30 mouse cellular contexts compared by ENCODE assay signal in genomic region chr4:109254511-109254910, GRCm38 (mm10). TPM values are rescaled to one million over a fixed set of nuclear protein-coding genes. Genes with fewer than 3 reads are reported as not detected.
DNase-seq lines count a peak whose midpoint lies in the region; ATAC-seq lines count a peak whose summit lies in the region.
"Had no signal": no experiment of that assay in that cellular context is flagged by ENCODE, and none has a peak within 500 bp of the region (broad histone marks: within the 10 kb centered on the region; RNA-seq: fewer than 3 reads in every experiment).

No protein-coding gene starts in this region.

- H3K27me3 ChIP-seq in liver, embryonic 16.5 days (ENCODE audit: control insufficient read depth, insufficient read depth, low read depth, low read length), result no peaks in the 10 kb centered on the region
- no peaks in the 10 kb centered on the region for H3K27me3 ChIP-seq in kidney, embryonic 16.5 days (ENCODE audit: insufficient read depth, low read length)
- H3K27me3 ChIP-seq: CH12.LX; embryonic facial prominence, embryonic 13.5 days; limb, embryonic 13.5 days; lung, embryonic 15.5 days; neural tube, embryonic 12.5 days had no signal

- peaks cover 26% of the 10 kb centered on the region for H3K4me1 ChIP-seq in liver, embryonic 16.5 days (ENCODE audit: control insufficient read depth, low read depth, low read length)
- H3K4me1 ChIP-seq in kidney, embryonic 16.5 days (ENCODE audit: insufficient read depth, low read length), result no peaks in the 10 kb centered on the region
- H3K4me1 ChIP-seq: embryonic facial prominence, embryonic 13.5 days; limb, embryonic 13.5 days; neural tube, embryonic 12.5 days had no signal

- H3K36me3 ChIP-seq in liver, embryonic 16.5 days (ENCODE audit: control insufficient read depth, insufficient read depth), result no peaks in the 10 kb centered on the region
- no peaks in the 10 kb centered on the region for H3K36me3 ChIP-seq in kidney, embryonic 16.5 days (ENCODE audit: insufficient read depth, low read length)
- H3K36me3 ChIP-seq: embryonic facial prominence, embryonic 13.5 days; limb, embryonic 13.5 days; lung, embryonic 15.5 days; neural tube, embryonic 12.5 days had no signal

- ATAC-seq in liver, embryonic 16.5 days (ENCODE audit: low read depth), result peak; percentile 77
- ATAC-seq in cerebellum, adult (ENCODE audit: insufficient number of reproducible peaks, low FRiP score, low TSS enrichment), result no peak
- ATAC-seq in kidney, embryonic 16.5 days (ENCODE audit: low FRiP score, low TSS enrichment), result no peak
- ATAC-seq: activated CD4-positive, CD25-positive, alpha-beta regulatory T cell, adult 4 months; forebrain, embryonic 14.5 days; inflammation-experienced regulatory T-cells, adult 6 months had no signal

- no peaks in the 10 kb centered on the region for H3K9me3 ChIP-seq in liver, embryonic 16.5 days (replicated peaks; ENCODE audit: control insufficient read depth, low read length)
- no peaks in the 10 kb centered on the region for H3K9me3 ChIP-seq in kidney, embryonic 16.5 days (ENCODE audit: low read length)
- H3K9me3 ChIP-seq: embryonic facial prominence, embryonic 13.5 days; limb, embryonic 13.5 days; lung, embryonic 15.5 days; neural tube, embryonic 12.5 days had no signal

- H3K9ac ChIP-seq in liver, embryonic 16.5 days (ENCODE audit: low read depth, low read length), result no peak overlapping the region
- H3K9ac ChIP-seq in kidney, embryonic 16.5 days (replicated peaks; ENCODE audit: low read length), result no peak overlapping the region
- H3K9ac ChIP-seq: embryonic facial prominence, embryonic 13.5 days; hindbrain, embryonic 14.5 days; limb, embryonic 13.5 days; lung, embryonic 15.5 days; neural tube, embryonic 12.5 days had no signal

- peak overlapping the region; percentile 12 for H3K4me2 ChIP-seq in liver, embryonic 16.5 days (ENCODE audit: low read depth, low read length)
- H3K4me2 ChIP-seq in kidney, embryonic 16.5 days (replicated peaks; ENCODE audit: low read depth, low read length), result no peak overlapping the region
- H3K4me2 ChIP-seq: embryonic facial prominence, embryonic 13.5 days; hindbrain, embryonic 14.5 days; limb, embryonic 13.5 days; neural tube, embryonic 12.5 days had no signal

- H3K4me3 ChIP-seq in liver, embryonic 16.5 days (ENCODE audit: low read depth, low read length), result no peak overlapping the region
- no peak overlapping the region for H3K4me3 ChIP-seq in kidney, embryonic 16.5 days (ENCODE audit: low read length)
- H3K4me3 ChIP-seq: embryonic facial prominence, embryonic 13.5 days; layer of hippocampus, adult 2 months; limb, embryonic 13.5 days; lung, embryonic 15.5 days; neural tube, embryonic 12.5 days had no signal

- peak overlapping the region; percentile 53 for H3K27ac ChIP-seq in liver, embryonic 16.5 days (ENCODE audit: low read length)
- H3K27ac ChIP-seq in kidney, embryonic 16.5 days (ENCODE audit: low read length), result no peak overlapping the region
- H3K27ac ChIP-seq: embryonic facial prominence, embryonic 13.5 days; hindbrain, embryonic 14.5 days; layer of hippocampus, adult 2 months; limb, embryonic 13.5 days; neural tube, embryonic 12.5 days had no signal

- peak; percentile 58 for DNase-seq in testis, postnatal 14 days (ENCODE audit: low spot score)
- DNase-seq in testis, postnatal 10 days (ENCODE audit: low spot score), result no peak
- DNase-seq in liver, result peak; percentile 66
- DNase-seq in kidney, postnatal 14 days, result no peak
- DNase-seq: adrenal gland, adult 8-10 months; B cell, adult 2 months; cerebellum, adult 8-10 months; cerebellum, postnatal 36 days; embryo, embryonic 11 days; gastrocnemius, adult 2 months; kidney, adult 2 months; kidney, postnatal 25 days; midbrain, embryonic 14.5 days; retina, postnatal 1 day; right cerebral cortex, postnatal 25 days; spleen, adult 18-20 months; thymus, postnatal 36 days had no signal

- WGBS in liver, embryonic 16.5 days (ENCODE audit: insufficient replicate concordance), result 21% methylated on average over 5 of the region's 5 CpGs
- 82% methylated on average over 5 of the region's 5 CpGs for WGBS in kidney, embryonic 16.5 days

RNA-seq across cellular contexts. Expression of gene Calr4, which starts 20.2 kb away (rescaled TPM):
- polyA plus RNA-seq in liver, embryonic 16.5 days (2015; fragmentation: Nextera tagmentation; extraction: Ambion mirVana), result not detected in 2 replicates
- 0.18 and 0.54 TPM in 2 replicates for polyA plus RNA-seq in kidney, embryonic 16.5 days (2015; fragmentation: Nextera tagmentation; extraction: Ambion mirVana)
- polyA plus RNA-seq: activated CD4-positive, CD25-positive, alpha-beta regulatory T cell, adult 4 months; inflammation-experienced regulatory T-cells, adult 6 months; kidney, adult 2 months; limb, embryonic 13.5 days; lung, embryonic 15.5 days had no signal

RNA-seq across cellular contexts. Expression of gene Eps15, which starts 25.6 kb away (rescaled TPM):
- polyA plus RNA-seq in liver, embryonic 16.5 days (2015; fragmentation: Nextera tagmentation; extraction: Ambion mirVana), result 35.7 and 37.5 TPM in 2 replicates
- polyA plus RNA-seq in kidney, embryonic 16.5 days (2015; fragmentation: Nextera tagmentation; extraction: Ambion mirVana), result 36.3 and 39.1 TPM in 2 replicates

RNA-seq across cellular contexts. Expression of gene Osbpl9, which starts 52.4 kb away (rescaled TPM):
- polyA plus RNA-seq in liver, embryonic 16.5 days (2015; fragmentation: Nextera tagmentation; extraction: Ambion mirVana), result 27.2 and 28.6 TPM in 2 replicates
- 75.7 and 77.6 TPM in 2 replicates for polyA plus RNA-seq in kidney, embryonic 16.5 days (2015; fragmentation: Nextera tagmentation; extraction: Ambion mirVana)

Comparison
In these comparisons a context has a peak if more than half of its experiments do, and no peak if none do; other contexts are left out.
1. DNase-seq: peak in testis, postnatal 14 days (single experiment) and liver (single experiment); none in testis, postnatal 10 days (single experiment) and kidney, postnatal 14 days (single experiment).